Mouse (Mus musculus) brown adipose tissue, adult 24 weeks (tissue): Measurements from ENCODE around the gene Gapvd1. TPM values are rescaled to one million over a fixed set of nuclear protein-coding genes. Genes with fewer than 3 reads are reported as not detected.
"Not testable (repeated sequence)": the region's sequence is repeated elsewhere in the genome, so short reads cannot be mapped to it uniquely, and the experiment has no call there.

Source experiments
- H3K27ac ChIP-seq: fragments of 200-500 bp; replicated peaks from 2 replicates; pipeline ENCODE4 v1.5.1; 2012; ENCODE audit warnings: low read depth, mild to moderate bottlenecking, low read length
- H3K4me1 ChIP-seq: fragments of 200-500 bp; 2 replicates; pipeline ENCODE4 v1.6.1; 2012; ENCODE audit warnings: low read length, mixed read lengths; ENCODE audit not compliant: control insufficient read depth, insufficient read depth, insufficient read length
- H3K4me3 ChIP-seq: fragments of 200-500 bp; 2 replicates; pipeline ENCODE4 v1.5.1; 2012; ENCODE audit warnings: low read depth, mild to moderate bottlenecking, low read length, moderate library complexity; ENCODE audit not compliant: insufficient read depth
- polyA plus RNA-seq: library from polyadenylated mRNA; stranded (reverse); fragments of >200 nt; gene quantifications from 2 replicates; pipeline ENCODE4 v1.2.4, GENCODE M21; 2012; ENCODE audit not compliant: missing spikeins, insufficient read depth, insufficient read length

Gapvd1 gene
- polyA plus RNA-seq, 1 experiment, result 22.6 TPM

DNA sequence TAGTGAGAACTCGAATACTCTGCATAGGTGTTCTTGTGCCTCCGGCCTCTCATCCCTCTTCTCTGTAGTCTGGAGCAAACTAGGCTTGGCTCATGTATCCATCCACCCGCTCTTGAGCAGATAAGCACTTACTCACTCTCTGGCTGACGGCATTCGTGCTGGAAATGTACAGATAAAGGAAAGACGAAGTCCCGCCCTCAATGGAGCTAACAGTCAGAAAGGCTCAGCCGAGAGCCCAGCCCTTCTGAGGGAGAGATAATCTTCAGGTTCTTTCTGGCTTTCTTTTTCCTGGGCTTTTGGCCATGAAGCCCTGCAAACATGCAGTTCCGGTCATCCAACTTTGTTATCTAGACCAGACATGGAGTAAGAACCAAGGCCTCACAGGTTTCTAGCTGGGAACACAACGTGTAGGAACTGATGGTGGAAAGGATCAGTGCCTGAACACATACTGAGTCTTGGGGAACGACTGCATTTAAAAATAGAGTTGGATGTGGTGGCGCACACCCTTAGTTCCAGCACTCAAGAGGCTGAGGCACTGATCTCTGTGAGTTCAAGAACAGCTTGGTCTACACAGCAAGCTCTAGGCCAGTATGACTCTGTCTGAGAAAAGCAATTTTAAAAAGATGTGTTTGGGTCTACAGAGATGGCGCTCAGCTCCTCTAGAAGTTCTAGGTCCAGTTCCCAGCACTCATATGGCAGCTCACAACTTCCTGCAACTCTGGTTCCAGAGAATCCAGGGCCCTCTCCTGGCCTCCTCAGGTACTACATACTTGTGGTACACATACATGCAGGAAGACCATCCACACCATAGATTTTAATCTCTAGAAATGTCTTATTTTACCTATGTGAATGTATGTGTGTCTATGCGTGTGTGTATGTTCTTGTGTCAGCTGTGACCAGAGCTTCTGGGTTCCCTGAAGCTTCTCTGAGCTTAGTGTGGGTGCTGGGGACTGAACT is 28.3 kb upstream of the Gapvd1 start:
- Histone ChIP-seq H3K4me3 (no peak overlapping the region), H3K27ac (no peak overlapping the region), H3K4me1 (no peaks in the 10 kb centered on the region)

DNA sequence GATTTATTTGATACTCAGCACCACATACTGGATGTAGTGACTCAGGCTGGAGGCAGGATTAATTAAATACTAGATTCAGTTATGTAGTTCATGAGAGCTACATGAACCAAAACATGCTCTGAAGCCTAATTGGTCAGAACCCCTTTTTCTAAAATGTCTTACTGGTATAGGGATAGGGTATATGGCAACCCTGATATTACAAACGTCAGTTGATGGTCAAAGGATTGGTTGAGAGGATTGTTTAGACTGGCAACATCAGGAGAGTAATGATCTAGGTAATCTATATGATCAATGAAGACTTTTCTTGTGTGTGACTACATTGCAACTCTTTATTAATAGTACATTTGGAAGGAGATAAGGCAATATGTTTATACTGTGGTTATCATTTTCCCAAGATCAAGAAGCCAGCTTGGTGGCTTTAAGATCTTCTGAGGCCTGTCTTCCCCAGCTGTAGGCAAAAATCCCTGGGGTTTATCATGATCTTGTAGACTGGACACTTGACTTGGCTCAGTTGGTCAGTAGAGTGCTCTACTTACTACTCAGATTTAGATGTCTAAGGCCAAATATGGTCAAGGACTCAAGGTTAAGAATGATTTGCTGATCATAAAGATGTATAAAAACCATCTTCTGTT is 22.3 kb upstream of the Gapvd1 start:
- H3K4me3 ChIP-seq, result no peak overlapping the region
- peaks cover 9% of the 10 kb centered on the region for H3K4me1 ChIP-seq
- H3K27ac ChIP-seq, result no peak overlapping the region

DNA sequence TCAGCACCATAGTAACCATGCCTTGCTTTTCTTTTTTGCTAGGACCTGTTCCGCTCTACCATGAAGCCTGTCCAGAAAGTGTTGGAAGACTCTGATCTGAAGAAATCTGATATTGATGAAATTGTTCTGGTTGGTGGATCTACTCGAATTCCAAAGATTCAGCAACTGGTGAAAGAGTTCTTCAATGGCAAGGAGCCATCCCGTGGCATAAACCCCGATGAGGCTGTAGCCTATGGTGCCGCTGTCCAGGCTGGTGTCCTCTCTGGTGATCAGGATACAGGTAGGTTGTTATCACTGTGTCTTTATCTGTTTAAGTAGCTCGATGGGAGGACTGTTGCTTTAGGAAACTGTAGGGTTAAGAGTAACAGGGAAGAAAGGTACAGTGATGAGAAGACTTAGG is 19.5 kb upstream of the Gapvd1 start:
- peak overlapping the region; percentile 23; the same call in 1 of the 2 replicates for H3K4me3 ChIP-seq

DNA sequence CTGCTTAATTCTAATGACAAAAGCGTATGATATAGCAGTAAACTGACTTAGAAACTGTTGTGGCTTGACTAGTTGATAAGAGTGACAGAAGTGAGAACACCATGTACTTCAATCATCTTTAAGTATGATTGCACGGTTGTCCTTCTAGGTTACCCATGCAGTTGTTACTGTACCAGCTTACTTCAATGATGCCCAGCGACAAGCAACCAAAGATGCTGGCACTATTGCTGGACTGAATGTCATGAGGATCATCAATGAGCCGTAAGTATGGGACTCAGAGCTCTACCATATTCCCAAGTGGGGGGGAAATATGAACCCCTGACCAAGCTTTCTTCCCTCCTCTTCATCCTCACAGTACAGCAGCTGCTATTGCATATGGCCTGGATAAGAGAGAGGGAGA is 18.6 kb upstream of the Gapvd1 start:
- no peak overlapping the region for H3K27ac ChIP-seq
- 0 out of 2 replicates have a peak overlapping the region, but pooled peaks have one; percentile 0 for H3K4me3 ChIP-seq
- H3K4me1 ChIP-seq, result peaks cover 11% of the 10 kb centered on the region

More for the DNA sequence above, 19.5 kb upstream of the Gapvd1 start:
- Histone ChIP-seq H3K27ac (no peak overlapping the region), H3K4me1 (peaks cover 11% of the 10 kb centered on the region)

DNA sequence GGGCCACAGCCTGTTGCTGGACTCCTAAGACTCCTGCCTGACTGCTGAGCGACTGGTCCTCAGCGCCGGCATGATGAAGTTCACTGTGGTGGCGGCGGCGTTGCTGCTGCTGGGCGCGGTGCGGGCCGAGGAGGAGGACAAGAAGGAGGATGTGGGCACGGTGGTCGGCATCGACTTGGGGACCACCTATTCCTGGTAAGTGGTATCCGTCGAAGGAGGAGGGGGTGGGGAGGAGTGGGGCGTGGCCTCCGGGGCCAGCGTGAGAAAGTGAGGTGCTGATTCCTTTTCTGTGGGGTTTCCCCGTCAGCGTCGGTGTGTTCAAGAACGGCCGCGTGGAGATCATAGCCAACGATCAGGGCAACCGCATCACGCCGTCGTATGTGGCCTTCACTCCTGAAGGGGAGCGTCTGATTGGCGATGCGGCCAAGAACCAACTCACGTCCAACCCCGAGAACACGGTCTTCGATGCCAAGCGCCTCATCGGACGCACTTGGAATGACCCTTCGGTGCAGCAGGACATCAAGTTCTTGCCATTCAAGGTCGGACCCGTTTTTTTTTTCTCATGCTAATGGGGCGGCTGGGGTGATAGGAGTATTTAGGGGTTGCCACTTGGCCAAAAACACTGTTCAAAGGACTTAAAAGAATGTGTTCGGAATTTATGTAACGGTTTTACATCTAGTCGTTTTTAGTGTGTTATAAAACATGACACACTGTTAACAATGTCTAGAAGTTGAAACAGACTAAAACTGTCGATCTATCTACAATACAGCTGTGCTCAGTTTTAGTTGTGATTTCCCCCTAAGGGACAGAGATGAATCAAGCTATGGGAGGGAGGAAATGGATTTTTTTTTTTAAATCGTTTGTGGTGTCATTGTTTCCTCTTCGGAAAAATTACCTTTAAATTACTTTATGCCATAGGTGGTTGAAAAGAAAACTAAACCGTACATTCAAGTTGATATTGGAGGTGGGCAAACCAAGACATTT is 17.5 kb upstream of the Gapvd1 start:
- Histone ChIP-seq H3K27ac (peak overlapping the region; percentile 50), H3K4me3 (peak overlapping the region; percentile 78), H3K4me1 (peaks cover 11% of the 10 kb centered on the region)

DNA sequence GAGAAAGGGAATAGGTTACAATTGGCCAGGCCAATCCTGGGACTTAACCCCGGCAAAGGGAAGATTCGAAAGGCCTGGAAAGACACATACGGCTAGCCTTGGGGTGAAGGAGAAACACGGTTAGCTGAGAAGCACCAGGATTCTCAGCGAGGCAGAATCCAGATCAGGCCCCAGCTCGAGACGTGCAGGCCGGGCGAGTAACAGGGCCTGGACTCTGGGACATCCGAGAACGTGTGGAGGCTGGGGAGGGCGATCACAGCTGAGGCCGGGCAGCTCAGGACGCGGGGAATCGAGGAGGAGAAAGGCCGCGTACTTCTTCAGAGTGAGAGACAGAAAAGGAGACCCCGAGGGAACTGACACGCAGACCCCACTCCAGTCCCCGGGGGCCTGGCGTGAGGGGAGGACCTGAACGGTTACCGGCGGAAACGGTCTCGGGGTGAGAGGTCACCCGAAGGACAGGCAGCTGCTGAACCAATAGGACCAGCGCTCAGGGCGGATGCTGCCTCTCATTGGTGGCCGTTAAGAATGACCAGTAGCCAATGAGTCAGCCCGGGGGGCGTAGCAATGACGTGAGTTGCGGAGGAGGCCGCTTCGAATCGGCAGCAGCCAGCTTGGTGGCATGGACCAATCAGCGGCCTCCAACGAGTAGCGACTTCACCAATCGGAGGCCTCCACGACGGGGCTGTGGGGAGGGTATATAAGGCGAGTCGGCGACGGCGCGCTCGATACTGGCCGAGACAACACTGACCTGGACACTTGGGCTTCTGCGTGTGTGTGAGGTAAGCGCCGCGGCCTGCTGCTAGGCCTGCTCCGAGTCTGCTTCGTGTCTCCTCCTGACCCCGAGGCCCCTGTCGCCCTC is 16.6 kb upstream of the Gapvd1 start, which contains the start of gene Hspa5:
Gene Hspa5 (plus strand): TSS at position 603 of the 859 bp plus-strand sequence.
- Histone ChIP-seq H3K27ac (peak within 1 kb of the TSS; percentile 94), H3K4me3 (peak within 1 kb of the TSS; percentile 87), H3K4me1 (peaks cover 11% of the 10 kb centered on the region)

DNA sequence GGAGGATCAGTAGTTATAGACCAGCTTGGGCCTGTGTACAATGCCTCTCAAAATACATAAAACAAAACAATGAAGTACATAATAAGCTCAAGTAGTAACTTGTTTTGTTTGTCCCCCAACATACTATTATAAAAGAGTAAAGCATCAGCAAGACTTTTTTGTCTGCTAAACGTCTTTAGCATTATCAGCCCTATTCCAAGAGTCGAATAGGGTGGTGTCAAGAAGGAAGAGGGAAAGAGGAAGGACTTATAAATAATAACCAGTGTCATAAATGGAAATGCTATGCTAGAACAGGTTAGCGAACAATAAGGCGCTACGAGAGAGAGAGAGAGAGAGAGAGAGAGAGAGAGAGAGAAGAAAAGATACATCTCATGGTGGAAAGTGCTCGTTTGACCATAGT is 15.9 kb upstream of the Gapvd1 start:
- Histone ChIP-seq H3K4me1 (peaks cover 11% of the 10 kb centered on the region), H3K4me3 (peak overlapping the region; percentile 87), H3K27ac (peak overlapping the region; percentile 94)

DNA sequence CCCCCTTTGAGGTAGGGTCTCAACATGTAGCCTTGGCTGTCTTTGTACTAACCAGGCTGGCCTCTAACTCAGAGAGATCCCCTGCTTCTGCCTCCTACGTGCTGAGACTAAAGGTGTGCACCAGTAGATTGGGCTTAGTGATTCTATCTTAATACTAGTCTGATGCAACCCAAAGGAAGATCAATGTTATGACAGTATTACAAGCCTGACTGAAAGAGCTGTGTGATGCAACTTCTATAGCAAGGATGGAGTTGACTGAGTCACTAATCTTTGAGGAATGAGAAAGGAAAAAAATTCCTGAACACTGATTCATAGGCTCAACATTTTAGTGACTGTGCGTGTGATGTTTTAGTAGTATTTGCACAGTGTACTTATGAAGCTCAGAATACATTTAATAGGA is 15.0 kb upstream of the Gapvd1 start:
- H3K4me1 ChIP-seq, result peaks cover 11% of the 10 kb centered on the region
- no peak overlapping the region for H3K4me3 ChIP-seq
- H3K27ac ChIP-seq, result no peak overlapping the region

DNA sequence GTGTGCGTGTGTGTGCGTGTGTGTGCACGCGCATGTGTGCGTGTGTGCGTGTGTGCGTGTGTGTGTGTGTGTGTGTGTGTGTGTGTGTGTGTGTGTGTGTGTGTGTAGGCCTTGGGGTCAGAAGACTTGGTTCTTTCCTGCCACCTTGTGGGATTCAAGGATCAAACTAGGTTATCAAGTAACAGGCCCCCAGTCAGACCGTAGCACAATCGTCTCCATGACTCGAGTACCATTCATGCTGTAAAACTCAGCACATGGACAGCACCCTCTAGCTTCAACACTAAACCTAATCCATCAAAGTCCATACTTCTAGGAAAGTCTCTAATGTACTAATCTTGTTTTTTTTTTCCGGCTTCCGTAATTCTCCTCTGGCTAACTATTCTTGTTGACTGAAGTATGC is 9.8 kb upstream of the Gapvd1 start:
- H3K4me1 ChIP-seq, result no peaks in the 10 kb centered on the region
- no peak overlapping the region for H3K27ac ChIP-seq
- no peak overlapping the region for H3K4me3 ChIP-seq

DNA sequence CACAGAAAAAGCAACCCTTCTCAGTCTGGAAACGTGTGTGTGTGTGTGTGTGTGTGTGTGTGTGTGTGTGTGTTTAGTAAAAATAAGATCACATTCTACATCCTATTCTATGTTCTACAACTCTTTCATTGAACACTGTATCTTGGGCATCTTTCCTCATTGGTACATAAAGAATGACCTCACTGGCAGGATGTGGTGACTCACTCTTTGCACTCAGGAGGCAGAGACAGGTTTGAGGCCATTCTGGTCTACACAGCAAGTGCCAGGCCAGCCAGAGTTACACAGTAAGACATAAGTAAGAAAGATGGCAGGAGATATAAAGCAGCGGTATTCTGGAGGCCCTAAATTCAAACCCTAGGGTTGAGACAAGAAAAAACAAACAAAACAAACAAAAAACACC is 7.8 kb upstream of the Gapvd1 start:
- Histone ChIP-seq H3K27ac (no peak overlapping the region), H3K4me3 (no peak overlapping the region), H3K4me1 (no peaks in the 10 kb centered on the region)

DNA sequence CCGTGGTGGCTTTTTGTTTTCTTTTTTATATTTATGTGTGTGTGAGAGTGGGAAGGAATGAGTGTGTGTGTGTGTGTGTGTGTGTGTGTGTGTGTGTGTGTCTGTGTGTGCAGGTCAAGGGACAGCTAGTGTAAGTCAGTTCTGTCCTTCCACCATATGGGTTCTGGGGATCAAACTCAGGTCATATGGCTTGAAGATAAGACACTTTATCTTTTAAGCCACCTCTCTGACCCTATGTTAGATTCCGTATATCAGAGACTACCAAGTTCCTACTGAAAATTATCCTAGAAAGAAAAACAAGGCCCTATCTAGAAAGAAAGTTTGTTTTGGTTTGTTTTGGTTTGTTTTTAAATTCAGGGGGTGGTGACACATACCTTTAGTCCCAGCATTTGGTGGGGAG is 7.1 kb upstream of the Gapvd1 start:
- H3K4me3 ChIP-seq, result no peak overlapping the region
- H3K27ac ChIP-seq, result no peak overlapping the region
- no peaks in the 10 kb centered on the region for H3K4me1 ChIP-seq

DNA sequence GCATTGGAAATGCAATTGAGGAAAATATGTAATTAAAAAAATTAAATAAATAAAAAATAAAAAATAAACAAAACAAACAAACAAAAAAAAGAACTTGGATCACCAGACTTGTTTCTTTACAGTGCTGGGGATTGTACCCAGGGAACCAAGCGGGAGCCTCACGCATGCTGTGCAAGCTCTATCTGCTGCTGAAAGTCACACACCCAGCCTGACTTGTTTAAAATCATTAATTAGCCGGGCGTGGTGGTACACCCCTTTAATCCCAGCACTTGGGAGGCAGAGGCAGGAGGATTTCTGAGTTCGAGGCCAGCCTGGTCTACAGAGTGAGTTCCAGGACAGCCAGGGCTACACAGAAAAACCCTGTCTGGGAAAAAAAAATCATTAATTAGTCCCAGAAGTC is 6.2 kb upstream of the Gapvd1 start:
- H3K27ac ChIP-seq, H3K4me3 ChIP-seq, H3K4me1 ChIP-seq: not testable (repeated sequence)

DNA sequence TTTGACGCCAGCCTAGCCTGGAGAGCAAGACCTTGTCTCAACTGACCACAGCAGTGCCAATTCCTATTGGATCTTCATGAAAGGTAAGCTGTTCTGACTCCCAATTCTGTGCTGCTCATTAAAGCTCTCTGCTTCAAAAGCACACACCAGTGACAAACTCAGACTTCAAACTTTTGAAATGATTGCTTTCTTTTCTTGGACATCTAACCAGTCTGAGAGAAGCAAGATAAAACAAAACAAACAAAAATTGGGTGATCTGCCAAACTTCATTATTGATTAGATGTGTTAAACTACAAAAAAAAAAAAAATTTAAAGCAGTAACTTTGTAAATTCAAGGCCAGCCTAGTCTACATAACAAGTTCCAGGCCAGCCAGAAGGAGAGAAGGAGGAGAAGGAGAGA is 2.3 kb upstream of the Gapvd1 start:
- H3K27ac ChIP-seq, result no peak overlapping the region
- no peak overlapping the region for H3K4me3 ChIP-seq
- peaks cover 3% of the 10 kb centered on the region; the same call in 1 of the 2 replicates for H3K4me1 ChIP-seq
